Mouse (Mus musculus) adipocyte (in vitro differentiated cells): ENCODE data around the gene Htr7.
A peak's percentile ranks its signal among the peaks of the same experiment; 100 is the strongest.

Experiments
- DNase-seq: peaks from one replicate; pipeline ENCODE4 v3.0.0-alpha.2; 2016; ENCODE audit warnings: low spot score

Htr7 gene

GRCm38 (mm10) chr19:36057231-36057811, at the start of gene Htr7:
Gene Htr7 (minus strand): TSS chr19:36057507.
- no peak for DNase-seq

GRCm38 (mm10) chr19:36103909-36104308, 46.6 kb upstream of the Htr7 start:
- no peak for DNase-seq

- DNase-seq = no peak
Measured at GRCm38 (mm10) chr19:36098916-36099315, 41.6 kb upstream of the Htr7 start.

GRCm38 (mm10) chr19:36098265-36098664, 41.0 kb upstream of the Htr7 start:
- no peak for DNase-seq

- DNase-seq = no peak
Measured at GRCm38 (mm10) chr19:36097194-36097593, 39.9 kb upstream of the Htr7 start.

- peak; percentile 52 for DNase-seq
Measured at GRCm38 (mm10) chr19:36090781-36091180, 33.5 kb upstream of the Htr7 start.

GRCm38 (mm10) chr19:36083262-36084225, 26.2 kb upstream of the Htr7 start, which contains the start of gene Rpp30:
Gene Rpp30 (plus strand): TSS chr19:36083716.
- DNase-seq = peak; percentile 93

- peak; percentile 87 for DNase-seq
Measured at GRCm38 (mm10) chr19:36082606-36083261, 25.4 kb upstream of the Htr7 start.

GRCm38 (mm10) chr19:36062801-36063529, 5.7 kb upstream of the Htr7 start:
- peak; percentile 28 for DNase-seq

- DNase-seq = no peak
Measured at GRCm38 (mm10) chr19:36056502-36057221, 645 bp downstream of the Htr7 start.

- DNase-seq = no peak
Measured at GRCm38 (mm10) chr19:36046046-36046445, 11.3 kb downstream of the Htr7 start.

- DNase-seq = no peak
Measured at GRCm38 (mm10) chr19:36014836-36015235, 42.5 kb downstream of the Htr7 start.

- DNase-seq = no peak
Measured at GRCm38 (mm10) chr19:36006277-36006676, 51.0 kb downstream of the Htr7 start.

GRCm38 (mm10) chr19:36004961-36005360, 52.3 kb downstream of the Htr7 start:
- peak; percentile 80 for DNase-seq

GRCm38 (mm10) chr19:36002476-36003445, 54.5 kb downstream of the Htr7 start:
- no peak for DNase-seq

- DNase-seq = no peak
Measured at GRCm38 (mm10) chr19:36001512-36001911, 55.8 kb downstream of the Htr7 start.

- no peak for DNase-seq
Measured at GRCm38 (mm10) chr19:36000955-36001354, 56.4 kb downstream of the Htr7 start.

- DNase-seq = no peak
Measured at GRCm38 (mm10) chr19:35997384-35997783, 59.9 kb downstream of the Htr7 start.

GRCm38 (mm10) chr19:35987461-35987860, 69.8 kb downstream of the Htr7 start:
- DNase-seq = no peak

GRCm38 (mm10) chr19:35974681-35975080, 82.6 kb downstream of the Htr7 start:
- no peak for DNase-seq
